Mouse (Mus musculus) intestine, embryonic 15.5 days (tissue): ENCODE measurements at regions not wholly inside any gene's neighbourhood (a gene's known extent, or its start where the extent isn't known, plus 50 kb on each side); places are given as distances from the start of the nearest gene placed in this dataset.

ENCODE experiments used
- ATAC-seq: fragments of 200-750 bp; cut with Nextera tagmentation; 2 replicates; pipeline ENCODE4 v1.8.0; 2017; ENCODE audit warnings: moderate TSS enrichment, moderate library complexity
- H3K27ac ChIP-seq: fragments of 300-500 bp; sonication (generic); 2 replicates; pipeline ENCODE4 v1.5.1; 2015; ENCODE audit warnings: mild to moderate bottlenecking, inconsistent platforms
- H3K27me3 ChIP-seq: fragments of 300-500 bp; sonication (generic); replicated peaks from 2 replicates; pipeline ENCODE4 v1.6.1; 2015; ENCODE audit warnings: inconsistent platforms
- H3K36me3 ChIP-seq: fragments of 300-500 bp; sonication (generic); 2 replicates; pipeline ENCODE4 v1.6.1; 2015; ENCODE audit warnings: inconsistent platforms
- H3K4me1 ChIP-seq: fragments of 300-500 bp; sonication (generic); replicated peaks from 2 replicates; pipeline ENCODE4 v1.6.1; 2015; ENCODE audit warnings: inconsistent platforms
- H3K4me2 ChIP-seq: fragments of 300-500 bp; sonication (generic); replicated peaks from 2 replicates; pipeline ENCODE4 v1.6.1; 2015; ENCODE audit warnings: mild to moderate bottlenecking, inconsistent platforms
- H3K4me3 ChIP-seq: fragments of 300-500 bp; sonication (generic); replicated peaks from 2 replicates; pipeline ENCODE4 v1.5.1; 2015; ENCODE audit warnings: inconsistent platforms
- H3K9ac ChIP-seq: fragments of 300-500 bp; sonication (generic); 2 replicates; pipeline ENCODE4 v1.6.1; 2015; ENCODE audit warnings: inconsistent platforms
- H3K9me3 ChIP-seq: fragments of 300-500 bp; sonication (generic); 2 replicates; pipeline ENCODE4 v1.6.1; 2016; ENCODE audit warnings: inconsistent platforms
- WGBS: fragments of 180-500 bp; shearing (Covaris S2); methylation state at CpG from one replicate; pipeline ENCODE4 v1.1.7; 2015; 5-methylcytosine and 5-hydroxymethylcytosine counted together

DNA sequence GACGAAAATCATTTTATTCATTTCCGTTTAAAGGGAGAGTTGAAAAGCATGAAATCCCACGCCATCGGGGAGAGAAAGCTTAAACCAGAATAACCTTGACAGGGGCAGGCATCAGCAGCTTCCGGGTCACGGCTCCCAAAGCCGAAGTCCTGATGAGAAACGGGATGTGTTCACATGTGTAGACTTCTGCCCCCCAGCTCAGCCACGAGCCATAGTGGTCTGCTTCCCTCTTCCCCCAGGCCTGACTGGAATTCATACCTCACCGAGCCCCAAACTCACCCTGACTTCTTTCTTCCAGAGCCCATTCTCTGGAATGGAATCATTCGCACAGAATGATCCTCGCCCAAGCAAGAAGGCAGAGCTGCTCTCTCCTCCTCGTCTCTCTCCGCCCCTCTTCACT is 404.2 kb upstream of the Gm6657 start:
- no peaks in the 10 kb centered on the region for H3K27me3 ChIP-seq
- no peak overlapping the region for H3K9ac ChIP-seq
- H3K9me3 ChIP-seq, result no peaks in the 10 kb centered on the region
- H3K4me2 ChIP-seq, result peak overlapping the region; percentile 47
- no peak for ATAC-seq
- no peaks in the 10 kb centered on the region for H3K36me3 ChIP-seq
- 0 out of 2 replicates have a peak, but pooled peaks cover 3% of the 10 kb centered on the region for H3K4me1 ChIP-seq
- H3K4me3 ChIP-seq, result no peak overlapping the region
- 31% methylated on average over 14 of the region's 14 CpGs for WGBS
- no peak overlapping the region for H3K27ac ChIP-seq

DNA sequence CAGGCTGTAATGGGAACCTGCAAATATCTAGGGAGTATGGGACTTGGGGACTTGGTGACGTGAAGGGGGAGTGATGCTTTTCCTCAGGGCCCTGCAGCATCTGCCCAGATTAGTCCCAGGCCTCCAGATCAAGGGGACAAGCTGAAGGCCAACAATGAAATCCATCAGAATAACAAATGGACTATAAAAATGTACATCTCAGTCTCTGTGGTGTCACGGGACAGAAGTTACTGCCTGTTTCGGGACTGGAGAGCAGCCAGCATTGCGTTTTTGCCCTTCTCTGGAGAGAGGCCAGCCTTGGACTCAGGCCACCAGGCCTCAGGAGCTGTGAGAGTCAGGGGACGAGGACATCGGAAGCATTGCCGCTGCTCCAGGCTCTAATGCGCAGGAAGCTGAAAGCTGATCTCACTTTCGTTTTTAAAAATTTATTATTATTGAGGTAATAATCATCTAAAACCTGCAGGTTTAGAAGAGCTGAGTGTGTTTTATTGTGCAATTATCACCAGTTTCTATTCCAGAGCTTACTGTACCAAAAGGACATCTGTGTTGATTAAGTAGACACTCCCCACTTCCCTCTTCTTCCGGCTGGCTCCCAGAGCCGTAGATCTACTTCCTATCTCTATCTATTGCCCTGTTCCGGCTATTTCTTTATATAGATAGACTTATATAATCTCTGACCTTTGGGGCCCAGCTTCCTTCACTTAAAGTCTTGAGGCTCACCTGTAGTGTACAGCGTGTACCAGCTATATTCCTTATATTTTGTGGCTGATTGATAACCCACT is 403.0 kb upstream of the Gm6657 start:
- Histone ChIP-seq H3K4me1 (0 out of 2 replicates have a peak, but pooled peaks cover 3% of the 10 kb centered on the region), H3K9me3 (no peaks in the 10 kb centered on the region), H3K27ac (no peak overlapping the region), H3K4me3 (no peak overlapping the region), H3K4me2 (no peak overlapping the region), H3K36me3 (no peaks in the 10 kb centered on the region), H3K9ac (no peak overlapping the region), H3K27me3 (no peaks in the 10 kb centered on the region)
- WGBS, result 65% methylated on average over 13 of the region's 13 CpGs
- ATAC-seq, result 0 out of 2 replicates have a peak, but pooled peaks have one; percentile 23

DNA sequence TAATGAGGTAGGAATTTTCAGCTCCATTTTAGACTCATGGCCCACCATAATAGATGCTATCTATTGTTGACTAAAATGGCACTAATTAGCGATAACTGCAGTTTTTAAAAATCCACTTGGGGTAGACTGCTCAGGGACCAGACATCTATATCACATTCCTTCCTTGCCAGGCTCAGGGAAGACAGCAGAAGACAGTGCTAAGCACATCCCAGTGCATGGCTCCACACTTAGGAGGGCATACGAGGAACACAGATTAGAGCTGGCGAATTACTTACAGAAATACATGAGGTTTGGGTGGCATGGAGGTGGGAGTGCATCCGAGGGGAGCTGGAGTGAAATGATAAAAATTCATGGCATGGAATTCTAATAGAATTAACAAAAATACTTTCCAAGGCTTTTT is 395.5 kb upstream of the Gm6657 start:
- no peak for ATAC-seq
- H3K27ac ChIP-seq, result no peak overlapping the region
- H3K4me1 ChIP-seq, result no peaks in the 10 kb centered on the region
- H3K4me2 ChIP-seq, result no peak overlapping the region
- 86% methylated on average over 4 of the region's 4 CpGs for WGBS
- no peaks in the 10 kb centered on the region for H3K9me3 ChIP-seq
- H3K27me3 ChIP-seq, result no peaks in the 10 kb centered on the region
- H3K9ac ChIP-seq, result no peak overlapping the region
- no peak overlapping the region for H3K4me3 ChIP-seq
- H3K36me3 ChIP-seq, result no peaks in the 10 kb centered on the region

DNA sequence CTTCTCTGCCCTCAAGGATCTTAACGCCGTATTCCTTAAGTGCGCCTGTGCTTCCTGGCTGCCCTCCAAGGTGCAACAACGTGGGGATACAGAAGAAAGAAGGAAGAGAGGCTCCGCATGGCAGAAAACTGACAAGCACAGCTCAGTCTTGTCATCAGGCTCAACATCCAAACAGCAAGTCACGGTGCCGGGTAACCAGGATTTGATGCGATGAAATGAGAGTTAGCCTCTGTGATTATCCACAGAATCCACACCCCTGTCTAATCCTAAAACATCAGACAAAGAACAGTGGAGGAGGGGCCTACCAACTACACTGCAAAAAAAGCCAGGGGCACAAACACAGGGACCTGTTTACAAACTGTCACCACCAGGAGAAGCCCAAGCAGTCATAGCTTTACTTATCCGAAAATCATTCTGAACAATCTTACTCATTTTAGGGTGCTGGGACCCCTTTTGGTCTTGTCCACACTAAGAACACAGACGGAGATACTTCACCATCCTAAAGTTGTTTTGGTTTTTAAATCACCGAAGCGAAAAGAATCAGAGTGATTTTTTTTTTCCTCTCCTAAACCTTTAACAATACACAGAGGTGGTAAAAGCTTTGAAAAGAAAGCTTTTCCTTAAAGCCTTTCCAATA is 394.8 kb upstream of the Gm6657 start:
- Histone ChIP-seq H3K9me3 (no peaks in the 10 kb centered on the region), H3K36me3 (no peaks in the 10 kb centered on the region), H3K4me2 (no peak overlapping the region), H3K9ac (no peak overlapping the region), H3K4me3 (no peak overlapping the region), H3K27me3 (no peaks in the 10 kb centered on the region), H3K4me1 (no peaks in the 10 kb centered on the region), H3K27ac (no peak overlapping the region)
- ATAC-seq, result no peak
- 55% methylated on average over 12 of the region's 12 CpGs for WGBS

DNA sequence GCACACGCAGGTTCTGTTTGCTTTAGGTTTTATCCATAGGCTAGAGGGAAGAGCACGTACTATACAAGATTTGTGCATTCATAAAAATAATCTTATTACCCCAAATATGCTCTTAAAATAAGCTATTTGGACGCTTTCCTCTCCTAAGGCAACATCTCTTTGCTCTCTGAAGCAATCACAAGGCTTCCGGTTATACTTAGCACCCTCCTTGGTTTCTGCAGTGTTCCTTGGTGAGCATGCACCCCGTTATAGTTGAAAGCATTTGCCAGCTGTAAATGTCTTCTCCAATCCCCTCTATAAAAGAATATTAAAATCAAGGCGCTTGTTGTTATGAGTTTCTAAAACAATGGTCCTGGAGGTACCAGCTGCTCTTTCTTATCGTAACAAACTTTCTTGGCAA is 386.4 kb upstream of the Gm6657 start:
- H3K9me3 ChIP-seq, result no peaks in the 10 kb centered on the region
- ATAC-seq, result no peak
- H3K4me2 ChIP-seq, result no peak overlapping the region
- 82% methylated on average over 7 of the region's 7 CpGs for WGBS
- no peaks in the 10 kb centered on the region for H3K27me3 ChIP-seq
- no peaks in the 10 kb centered on the region for H3K4me1 ChIP-seq
- H3K36me3 ChIP-seq, result no peaks in the 10 kb centered on the region
- H3K27ac ChIP-seq, result no peak overlapping the region
- H3K9ac ChIP-seq, result no peak overlapping the region
- H3K4me3 ChIP-seq, result no peak overlapping the region

DNA sequence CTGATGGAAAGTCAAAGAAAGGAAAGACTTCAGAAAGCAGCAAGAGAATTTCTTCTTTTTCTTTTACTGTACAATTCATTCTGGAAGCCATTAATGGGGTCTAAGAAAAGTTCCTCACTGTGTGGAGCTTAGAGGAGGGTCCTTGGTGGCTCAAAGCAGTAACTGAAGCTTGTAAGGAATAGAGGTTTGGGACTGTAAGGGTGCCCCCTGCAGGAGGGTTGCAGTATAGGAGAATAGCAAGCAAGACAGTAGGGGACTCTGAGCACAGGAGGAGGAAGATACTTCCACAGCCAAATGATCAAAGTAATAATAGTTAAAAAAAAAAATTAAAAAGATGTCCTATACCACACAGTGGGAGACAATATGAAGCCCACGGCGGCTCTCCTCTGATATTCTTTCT is 382.8 kb upstream of the Gm6657 start:
- no peaks in the 10 kb centered on the region for H3K36me3 ChIP-seq
- H3K4me2 ChIP-seq, result no peak overlapping the region
- 59% methylated on average over 2 of the region's 2 CpGs for WGBS
- no peaks in the 10 kb centered on the region for H3K4me1 ChIP-seq
- no peaks in the 10 kb centered on the region for H3K9me3 ChIP-seq
- ATAC-seq, result no peak
- no peaks in the 10 kb centered on the region for H3K27me3 ChIP-seq
- H3K27ac ChIP-seq, result no peak overlapping the region
- no peak overlapping the region for H3K9ac ChIP-seq
- H3K4me3 ChIP-seq, result no peak overlapping the region

DNA sequence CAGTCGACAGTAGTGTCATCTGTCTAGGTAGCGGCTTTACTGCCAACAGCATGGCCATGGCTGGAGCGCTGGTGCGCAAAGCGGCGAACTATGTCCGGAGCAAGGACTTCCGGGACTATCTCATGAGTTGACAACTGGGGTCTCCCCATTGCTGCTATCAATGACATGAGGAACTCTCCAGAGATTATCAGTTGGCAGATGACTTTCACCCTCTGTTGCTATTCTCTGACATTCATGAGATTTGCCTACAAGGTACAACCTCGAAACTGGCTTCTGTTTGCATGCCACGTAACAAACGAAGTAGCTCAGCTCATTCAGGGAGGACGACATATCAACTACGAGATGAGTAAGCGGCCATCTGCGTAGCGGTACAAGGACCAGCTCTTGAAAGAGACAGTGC is 374.6 kb upstream of the Gm6657 start:
- Histone ChIP-seq H3K4me1 (no peaks in the 10 kb centered on the region), H3K27me3 (no peaks in the 10 kb centered on the region), H3K9ac (no peak overlapping the region), H3K9me3 (no peaks in the 10 kb centered on the region), H3K4me3 (no peak overlapping the region), H3K4me2 (no peak overlapping the region), H3K36me3 (no peaks in the 10 kb centered on the region), H3K27ac (no peak overlapping the region)
- no peak for ATAC-seq
- 91% methylated on average over 16 of the region's 16 CpGs for WGBS

DNA sequence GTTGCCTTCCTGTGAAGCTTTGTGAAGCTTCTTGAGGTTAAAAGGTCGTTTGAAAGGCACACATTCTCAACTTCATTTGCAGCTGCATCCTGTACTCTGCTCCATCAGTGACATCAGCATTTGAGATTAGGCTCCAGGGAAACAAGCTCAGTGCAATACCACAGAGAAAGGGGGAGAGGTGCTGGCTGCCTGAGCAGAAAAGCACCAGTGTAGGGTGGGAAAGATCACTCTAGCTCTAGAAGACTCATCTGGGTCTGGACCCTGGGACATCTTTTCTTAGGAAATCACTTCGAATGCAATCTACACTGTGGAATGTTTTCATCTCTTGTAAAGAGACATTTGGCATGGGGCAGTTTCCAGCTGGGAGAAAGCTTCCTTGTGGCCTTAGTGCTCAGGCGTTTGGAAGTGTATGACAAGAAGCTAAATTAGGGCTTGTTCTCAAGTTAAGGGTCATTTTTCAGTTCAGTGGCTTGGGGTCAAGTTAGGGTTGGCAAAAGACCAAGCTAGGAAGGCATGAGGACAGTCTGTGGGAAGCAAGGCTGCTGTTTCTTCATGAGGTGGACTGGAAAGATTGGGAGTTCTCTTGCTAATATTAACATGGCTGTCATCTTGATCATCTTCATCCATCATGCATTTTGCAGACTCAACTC is 370.5 kb upstream of the Gm6657 start:
- no peak overlapping the region for H3K4me3 ChIP-seq
- no peak overlapping the region for H3K9ac ChIP-seq
- H3K27me3 ChIP-seq, result no peaks in the 10 kb centered on the region
- H3K9me3 ChIP-seq, result no peaks in the 10 kb centered on the region
- WGBS, result 25% methylated on average over 3 of the region's 3 CpGs
- H3K4me2 ChIP-seq, result no peak overlapping the region
- no peaks in the 10 kb centered on the region for H3K36me3 ChIP-seq
- no peaks in the 10 kb centered on the region for H3K4me1 ChIP-seq
- no peak overlapping the region for H3K27ac ChIP-seq
- ATAC-seq, result no peak

DNA sequence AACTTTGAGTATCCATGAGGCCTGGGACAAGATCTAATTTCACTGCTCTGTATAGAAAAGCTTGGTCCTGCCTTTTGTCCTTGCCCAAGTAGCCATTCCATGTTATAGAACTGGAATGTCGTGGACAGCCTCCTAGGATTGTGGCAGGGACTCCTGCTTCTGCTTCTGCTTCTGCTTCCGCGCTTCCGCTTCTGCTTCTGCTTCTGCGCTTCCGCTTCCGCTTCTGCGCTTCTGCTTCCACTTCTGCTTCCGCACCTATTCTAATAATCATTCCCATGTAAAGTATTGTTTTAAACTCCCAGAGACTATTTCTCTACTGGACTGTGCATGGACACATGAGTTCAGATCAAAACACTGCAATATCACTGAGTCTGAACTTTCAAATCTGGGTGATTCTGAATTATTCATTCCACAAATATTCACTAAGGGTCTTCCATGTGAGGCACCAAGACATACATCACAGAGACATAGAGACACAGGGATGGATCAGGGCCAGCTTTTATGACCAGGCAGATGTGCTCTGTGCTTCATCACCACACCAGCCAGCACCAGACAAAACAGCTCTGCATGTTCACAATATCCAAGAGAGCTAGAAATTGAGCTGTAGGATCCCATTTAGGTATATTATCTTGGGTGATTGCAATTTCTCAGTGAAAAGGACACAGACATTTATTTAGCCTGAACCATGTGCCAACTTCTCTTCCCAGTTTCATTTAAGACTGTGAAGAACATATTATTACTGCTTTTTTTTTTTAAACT is 360.5 kb upstream of the Gm6657 start:
- ATAC-seq, result no peak
- Histone ChIP-seq H3K27ac (no peak overlapping the region), H3K9me3 (no peaks in the 10 kb centered on the region), H3K4me2 (no peak overlapping the region), H3K36me3 (no peaks in the 10 kb centered on the region), H3K27me3 (no peaks in the 10 kb centered on the region), H3K4me3 (no peak overlapping the region), H3K9ac (no peak overlapping the region), H3K4me1 (no peaks in the 10 kb centered on the region)
- 88% methylated on average over 9 of the region's 9 CpGs for WGBS

DNA sequence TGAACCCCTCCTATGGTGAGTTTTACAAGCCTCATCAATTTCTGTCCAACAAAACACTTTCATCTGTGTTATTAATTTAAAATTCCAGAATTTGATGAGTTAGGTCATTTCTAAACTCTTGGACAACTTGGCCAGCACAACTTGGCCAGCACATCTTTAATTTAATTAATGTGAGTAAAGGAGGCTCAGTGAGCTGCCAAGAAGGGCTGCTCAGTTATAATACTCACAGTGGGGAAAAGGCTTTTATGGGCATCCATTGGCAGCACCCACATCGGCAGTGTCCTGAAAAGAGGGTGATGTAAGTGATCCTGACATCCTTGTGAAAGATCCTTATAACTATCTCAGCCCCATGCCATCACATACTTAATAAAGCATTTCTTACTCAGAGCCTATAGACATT is 359.2 kb upstream of the Gm6657 start:
- H3K4me3 ChIP-seq, result no peak overlapping the region
- no peak overlapping the region for H3K9ac ChIP-seq
- H3K9me3 ChIP-seq, result no peaks in the 10 kb centered on the region
- H3K27me3 ChIP-seq, result no peaks in the 10 kb centered on the region
- H3K36me3 ChIP-seq, result no peaks in the 10 kb centered on the region
- H3K4me2 ChIP-seq, result no peak overlapping the region
- ATAC-seq, result no peak
- no peaks in the 10 kb centered on the region for H3K4me1 ChIP-seq
- H3K27ac ChIP-seq, result no peak overlapping the region
- WGBS, result 87% methylated on average over 1 of the region's 1 CpGs

DNA sequence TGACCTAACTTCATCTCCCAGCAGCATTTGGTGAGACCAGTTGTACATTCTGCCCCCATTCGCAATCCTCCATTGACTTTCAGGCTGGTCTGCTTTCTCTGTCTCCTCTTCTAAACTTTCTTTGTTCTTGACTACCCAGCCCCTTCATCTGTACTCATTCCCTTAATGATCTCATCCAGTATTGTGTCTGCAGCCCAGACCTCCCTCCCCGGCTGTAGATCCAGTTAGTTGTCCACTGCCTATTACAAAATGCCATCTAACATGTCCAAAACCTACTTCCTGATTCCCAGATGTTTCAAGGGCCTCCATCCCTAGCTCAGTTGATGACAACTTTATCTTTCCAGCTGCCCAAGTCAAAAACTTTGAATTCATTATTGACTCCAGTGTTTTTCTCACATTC is 357.8 kb upstream of the Gm6657 start:
- Histone ChIP-seq H3K36me3 (no peaks in the 10 kb centered on the region), H3K27me3 (no peaks in the 10 kb centered on the region), H3K4me1 (no peaks in the 10 kb centered on the region), H3K4me2 (no peak overlapping the region), H3K4me3 (no peak overlapping the region), H3K9me3 (no peaks in the 10 kb centered on the region), H3K27ac (no peak overlapping the region), H3K9ac (no peak overlapping the region)
- WGBS, result 73% methylated on average over 2 of the region's 2 CpGs
- ATAC-seq, result no peak

DNA sequence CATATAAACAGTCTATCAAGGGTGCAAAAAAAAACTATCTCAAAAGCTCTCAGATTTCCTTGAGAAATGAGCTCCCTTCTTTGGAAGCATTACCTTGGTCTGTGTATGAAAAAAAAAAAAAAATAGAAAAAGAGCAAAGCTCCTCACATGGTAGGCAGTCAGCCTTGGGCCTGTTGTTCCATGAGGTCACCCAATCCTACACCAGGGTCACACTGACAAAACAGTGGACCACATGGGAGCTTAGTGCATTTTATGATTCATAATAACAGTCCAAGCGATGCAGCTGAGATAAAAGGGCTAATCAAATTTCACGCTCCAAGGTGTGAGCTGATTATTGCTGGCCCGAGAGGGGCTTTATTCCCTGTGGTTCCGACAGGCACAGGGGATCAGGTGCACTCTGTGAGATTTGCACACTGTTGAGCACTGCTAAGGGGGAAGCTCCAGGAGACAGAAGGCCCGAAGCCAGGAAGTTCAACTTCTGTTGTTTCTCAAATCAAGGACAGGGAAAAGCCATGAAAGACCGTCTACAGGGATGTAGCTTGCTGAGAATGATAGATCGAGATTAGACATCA is 352.1 kb upstream of the Gm6657 start:
- WGBS, result 77% methylated on average over 7 of the region's 7 CpGs
- no peaks in the 10 kb centered on the region for H3K9me3 ChIP-seq
- no peak for ATAC-seq
- no peaks in the 10 kb centered on the region for H3K4me1 ChIP-seq
- H3K4me2 ChIP-seq, result no peak overlapping the region
- H3K36me3 ChIP-seq, result no peaks in the 10 kb centered on the region
- H3K27me3 ChIP-seq, result no peaks in the 10 kb centered on the region
- H3K4me3 ChIP-seq, result no peak overlapping the region
- H3K27ac ChIP-seq, result no peak overlapping the region
- no peak overlapping the region for H3K9ac ChIP-seq
